Mouse (Mus musculus): ENCODE results near the gene Fam240a. TPM values are rescaled to one million over a fixed set of nuclear protein-coding genes. Genes with fewer than 3 reads are reported as not detected.

Fam240a gene
- polyA plus RNA-seq, 1 experiment from 2014 or later, result not detected

GRCm38 (mm10) chr9:110933850-110934437, 17.3 kb upstream of the Fam240a start:
- 88% methylated on average over 12 of the region's 12 CpGs for WGBS

GRCm38 (mm10) chr9:110931573-110931972, 14.9 kb upstream of the Fam240a start:
- H3K4me3 ChIP-seq, result no peak overlapping the region
- H3K36me3 ChIP-seq (replicated peaks), result no peaks in the 10 kb centered on the region
- no peak for DNase-seq (ENCODE audit: extremely low spot score, low spot score)
- H3K27ac ChIP-seq, result no peak overlapping the region
- 83% methylated on average over 6 of the region's 6 CpGs for WGBS
- no peaks in the 10 kb centered on the region for H3K27me3 ChIP-seq (ENCODE audit: poor library complexity, severe bottlenecking)
- no peaks in the 10 kb centered on the region for H3K9me3 ChIP-seq
- H3K4me1 ChIP-seq, result no peaks in the 10 kb centered on the region

More at GRCm38 (mm10) chr9:110933850-110934437, 17.3 kb upstream of the Fam240a start:
- 0 out of 2 replicates have a peak, but pooled peaks cover 4% of the 10 kb centered on the region for H3K4me1 ChIP-seq
- no peak for DNase-seq (ENCODE audit: extremely low spot score, low spot score)
- no peak overlapping the region for H3K4me3 ChIP-seq
- no peaks in the 10 kb centered on the region for H3K9me3 ChIP-seq
- H3K27ac ChIP-seq, result no peak overlapping the region
- no peaks in the 10 kb centered on the region for H3K36me3 ChIP-seq (replicated peaks)
- no peaks in the 10 kb centered on the region for H3K27me3 ChIP-seq (ENCODE audit: poor library complexity, severe bottlenecking)

GRCm38 (mm10) chr9:110922759-110923158, 6.1 kb upstream of the Fam240a start:
- 20% methylated on average over 7 of the region's 7 CpGs for WGBS
- no peaks in the 10 kb centered on the region for H3K9me3 ChIP-seq
- H3K36me3 ChIP-seq (replicated peaks), result no peaks in the 10 kb centered on the region
- H3K4me3 ChIP-seq, result no peak overlapping the region
- no peaks in the 10 kb centered on the region for H3K27me3 ChIP-seq (ENCODE audit: poor library complexity, severe bottlenecking)
- peak; percentile 70 for DNase-seq (ENCODE audit: extremely low spot score, low spot score)
- H3K4me1 ChIP-seq, result 0 out of 2 replicates have a peak, but pooled peaks cover 4% of the 10 kb centered on the region
- no peak overlapping the region for H3K27ac ChIP-seq

GRCm38 (mm10) chr9:110920665-110921419, 4.2 kb upstream of the Fam240a start:
- DNase-seq (ENCODE audit: extremely low spot score, low spot score), result no peak
- WGBS, result 77% methylated on average over 15 of the region's 15 CpGs
- no peak overlapping the region for H3K27ac ChIP-seq

GRCm38 (mm10) chr9:110915466-110915865, 1.2 kb downstream of the Fam240a start:
- Histone ChIP-seq H3K27me3 (ENCODE audit: poor library complexity, severe bottlenecking) (no peaks in the 10 kb centered on the region), H3K4me1 (peaks cover 6% of the 10 kb centered on the region), H3K9me3 (no peaks in the 10 kb centered on the region), H3K36me3 (replicated peaks) (no peaks in the 10 kb centered on the region), H3K27ac (no peak overlapping the region), H3K4me3 (no peak overlapping the region)
- 77% methylated on average over 8 of the region's 8 CpGs for WGBS
- DNase-seq (ENCODE audit: extremely low spot score, low spot score), result no peak

More at GRCm38 (mm10) chr9:110920665-110921419, 4.2 kb upstream of the Fam240a start:
- Histone ChIP-seq H3K36me3 (replicated peaks) (no peaks in the 10 kb centered on the region), H3K4me1 (0 out of 2 replicates have a peak, but pooled peaks cover 4% of the 10 kb centered on the region), H3K4me3 (no peak overlapping the region), H3K27me3 (ENCODE audit: poor library complexity, severe bottlenecking) (no peaks in the 10 kb centered on the region), H3K9me3 (no peaks in the 10 kb centered on the region)

GRCm38 (mm10) chr9:110914631-110915236, 1.9 kb downstream of the Fam240a start:
- H3K4me1 ChIP-seq, result peaks cover 6% of the 10 kb centered on the region
- DNase-seq (ENCODE audit: extremely low spot score, low spot score), result no peak
- no peak overlapping the region for H3K27ac ChIP-seq

GRCm38 (mm10) chr9:110909371-110909967, 7.2 kb downstream of the Fam240a start:
- Histone ChIP-seq H3K4me3 (no peak overlapping the region), H3K36me3 (replicated peaks) (no peaks in the 10 kb centered on the region), H3K27ac (no peak overlapping the region), H3K27me3 (ENCODE audit: poor library complexity, severe bottlenecking) (no peaks in the 10 kb centered on the region), H3K4me1 (peaks cover 6% of the 10 kb centered on the region), H3K9me3 (peaks cover 5% of the 10 kb centered on the region; the same call in 1 of the 2 replicates)
- DNase-seq (ENCODE audit: extremely low spot score, low spot score), result no peak
- 82% methylated on average over 6 of the region's 6 CpGs for WGBS

More at GRCm38 (mm10) chr9:110914631-110915236, 1.9 kb downstream of the Fam240a start:
- Histone ChIP-seq H3K36me3 (replicated peaks) (no peaks in the 10 kb centered on the region), H3K4me3 (no peak overlapping the region), H3K9me3 (no peaks in the 10 kb centered on the region), H3K27me3 (ENCODE audit: poor library complexity, severe bottlenecking) (no peaks in the 10 kb centered on the region)
- WGBS, result 64% methylated on average over 21 of the region's 21 CpGs

GRCm38 (mm10) chr9:110908631-110909016, 8.0 kb downstream of the Fam240a start:
- Histone ChIP-seq H3K27ac (no peak overlapping the region), H3K27me3 (ENCODE audit: poor library complexity, severe bottlenecking) (no peaks in the 10 kb centered on the region), H3K9me3 (peaks cover 5% of the 10 kb centered on the region; the same call in 1 of the 2 replicates), H3K4me1 (peaks cover 6% of the 10 kb centered on the region), H3K36me3 (replicated peaks) (no peaks in the 10 kb centered on the region), H3K4me3 (no peak overlapping the region)
- no peak for DNase-seq (ENCODE audit: extremely low spot score, low spot score)
- WGBS, result 91% methylated on average over 3 of the region's 3 CpGs

- H3K27ac ChIP-seq, result no peak overlapping the region
- 84% methylated on average over 4 of the region's 4 CpGs for WGBS
- no peaks in the 10 kb centered on the region for H3K36me3 ChIP-seq (replicated peaks)
- peaks cover 5% of the 10 kb centered on the region; the same call in 1 of the 2 replicates for H3K9me3 ChIP-seq
- no peaks in the 10 kb centered on the region for H3K27me3 ChIP-seq (ENCODE audit: poor library complexity, severe bottlenecking)
- H3K4me3 ChIP-seq, result no peak overlapping the region
- no peak for DNase-seq (ENCODE audit: extremely low spot score, low spot score)
- peaks cover 6% of the 10 kb centered on the region for H3K4me1 ChIP-seq
These were observed 8.6 kb downstream of the Fam240a start for GRCm38 (mm10) chr9:110907838-110908630.

GRCm38 (mm10) chr9:110907201-110907837, 9.3 kb downstream of the Fam240a start:
- Histone ChIP-seq H3K9me3 (peaks cover 5% of the 10 kb centered on the region; the same call in 1 of the 2 replicates), H3K36me3 (replicated peaks) (no peaks in the 10 kb centered on the region), H3K4me3 (no peak overlapping the region), H3K4me1 (peaks cover 4% of the 10 kb centered on the region), H3K27me3 (ENCODE audit: poor library complexity, severe bottlenecking) (no peaks in the 10 kb centered on the region), H3K27ac (no peak overlapping the region)
- 95% methylated on average over 11 of the region's 11 CpGs for WGBS
- DNase-seq (ENCODE audit: extremely low spot score, low spot score), result no peak

GRCm38 (mm10) chr9:110902271-110902670, 14.4 kb downstream of the Fam240a start:
- Histone ChIP-seq H3K27ac (no peak overlapping the region), H3K27me3 (ENCODE audit: poor library complexity, severe bottlenecking) (peaks cover 9% of the 10 kb centered on the region; the same call in 1 of the 2 replicates), H3K9me3 (peaks cover 3% of the 10 kb centered on the region; the same call in 1 of the 2 replicates), H3K36me3 (replicated peaks) (no peaks in the 10 kb centered on the region), H3K4me1 (no peaks in the 10 kb centered on the region), H3K4me3 (no peak overlapping the region)
- no peak for DNase-seq (ENCODE audit: extremely low spot score, low spot score)
- 92% methylated on average over 4 of the region's 4 CpGs for WGBS

Data from forebrain, embryonic 10.5 days (tissue).